Mouse (Mus musculus): ENCODE data around the gene N4bp3. TPM values are rescaled to one million over a fixed set of nuclear protein-coding genes. Genes with fewer than 3 reads are reported as not detected.
"Not testable (repeated sequence)": the region's sequence is repeated elsewhere in the genome, so short reads cannot be mapped to it uniquely, and the experiment has no call there.

The N4bp3 gene
- polyA plus RNA-seq, 1 experiment from 2014 or later, result 4.9 TPM

DNA sequence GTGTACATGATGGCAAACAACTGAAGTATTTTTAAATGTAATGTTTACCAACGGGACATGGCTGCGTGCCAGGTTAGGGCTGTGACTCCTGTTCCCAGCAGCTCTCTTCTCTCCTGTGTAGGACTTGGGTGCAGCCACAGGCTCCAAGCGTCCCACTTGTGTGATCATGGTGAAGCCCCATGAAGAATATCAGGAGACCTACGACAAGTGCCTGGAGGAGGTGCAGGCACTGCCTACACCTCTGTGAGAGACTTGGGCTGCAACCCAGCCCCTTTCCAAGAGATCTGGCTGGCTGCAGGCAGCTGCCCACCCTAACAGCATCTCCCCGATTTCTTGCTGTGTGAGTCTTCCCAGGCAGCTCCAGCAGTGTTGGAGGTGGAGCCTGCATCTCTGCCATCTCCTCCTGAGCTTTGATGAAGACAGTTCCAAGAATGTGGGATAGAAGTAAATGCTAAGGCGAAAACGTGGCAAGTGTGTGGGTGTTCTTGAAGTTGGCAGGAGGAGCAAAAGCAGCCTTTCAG lies 27.6 kb downstream of the N4bp3 start:
- peaks cover 70% of the 10 kb centered on the region for H3K36me3 ChIP-seq
- 0 out of 2 replicates have a peak overlapping the region, but pooled peaks have one; percentile 0 for H3K9ac ChIP-seq
- no peak overlapping the region for H3K4me3 ChIP-seq
- ATAC-seq, result no peak
- no peak overlapping the region for H3K27ac ChIP-seq
- peaks cover 52% of the 10 kb centered on the region for H3K4me1 ChIP-seq
- 76% methylated on average over 7 of the region's 7 CpGs for whole genome bisulfite sequencing (ENCODE audit: insufficient replicate concordance)
- H3K4me2 ChIP-seq, result no peak overlapping the region
- no peaks in the 10 kb centered on the region for H3K27me3 ChIP-seq (replicated peaks)
- no peaks in the 10 kb centered on the region for H3K9me3 ChIP-seq (replicated peaks)

DNA sequence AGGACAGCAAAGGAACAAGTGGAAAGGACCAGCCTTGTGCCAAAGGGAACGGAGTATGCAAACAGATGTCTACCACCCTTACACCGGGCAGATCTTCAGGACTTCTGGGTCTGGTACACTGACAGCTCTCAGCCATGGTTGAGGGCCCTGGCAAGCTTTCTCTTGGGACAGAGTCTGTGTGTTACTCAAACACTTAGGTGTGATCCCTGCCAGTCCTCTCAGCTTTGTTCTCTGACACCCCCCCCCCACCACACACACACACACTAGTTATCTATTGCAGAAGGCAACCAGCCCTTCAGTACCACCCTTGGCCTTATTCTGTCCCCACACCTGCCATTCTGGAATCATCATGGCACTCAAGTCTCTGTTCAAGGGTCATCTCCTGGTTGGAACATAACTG lies 28.9 kb downstream of the N4bp3 start:
- Histone ChIP-seq H3K4me2 (peak overlapping the region; percentile 83), H3K4me1 (peaks cover 58% of the 10 kb centered on the region), H3K9ac (peak overlapping the region; percentile 79), H3K36me3 (peaks cover 57% of the 10 kb centered on the region), H3K4me3 (peak overlapping the region; percentile 79; the same call in 1 of the 2 replicates), H3K27ac (no peak overlapping the region), H3K9me3 (replicated peaks) (no peaks in the 10 kb centered on the region), H3K27me3 (replicated peaks) (no peaks in the 10 kb centered on the region)
- 87% methylated on average over 2 of the region's 2 CpGs for WGBS (ENCODE audit: insufficient replicate concordance)
- no peak for ATAC-seq

- peak overlapping the region; percentile 83 for H3K4me2 ChIP-seq
- peak overlapping the region; percentile 79 for H3K9ac ChIP-seq
- H3K27me3 ChIP-seq (replicated peaks), result no peaks in the 10 kb centered on the region
- peaks cover 61% of the 10 kb centered on the region for H3K4me1 ChIP-seq
- under 1% methylated on average over 11 of the region's 11 CpGs for WGBS (ENCODE audit: insufficient replicate concordance)
- H3K9me3 ChIP-seq (replicated peaks), result no peaks in the 10 kb centered on the region
- ATAC-seq, result no peak
- peak overlapping the region; percentile 79 for H3K4me3 ChIP-seq
- H3K27ac ChIP-seq, result peak overlapping the region; percentile 61
- H3K36me3 ChIP-seq, result peaks cover 40% of the 10 kb centered on the region
Measured at GRCm38 (mm10) chr11:51620084-51620483, 30.6 kb downstream of the N4bp3 start.

DNA sequence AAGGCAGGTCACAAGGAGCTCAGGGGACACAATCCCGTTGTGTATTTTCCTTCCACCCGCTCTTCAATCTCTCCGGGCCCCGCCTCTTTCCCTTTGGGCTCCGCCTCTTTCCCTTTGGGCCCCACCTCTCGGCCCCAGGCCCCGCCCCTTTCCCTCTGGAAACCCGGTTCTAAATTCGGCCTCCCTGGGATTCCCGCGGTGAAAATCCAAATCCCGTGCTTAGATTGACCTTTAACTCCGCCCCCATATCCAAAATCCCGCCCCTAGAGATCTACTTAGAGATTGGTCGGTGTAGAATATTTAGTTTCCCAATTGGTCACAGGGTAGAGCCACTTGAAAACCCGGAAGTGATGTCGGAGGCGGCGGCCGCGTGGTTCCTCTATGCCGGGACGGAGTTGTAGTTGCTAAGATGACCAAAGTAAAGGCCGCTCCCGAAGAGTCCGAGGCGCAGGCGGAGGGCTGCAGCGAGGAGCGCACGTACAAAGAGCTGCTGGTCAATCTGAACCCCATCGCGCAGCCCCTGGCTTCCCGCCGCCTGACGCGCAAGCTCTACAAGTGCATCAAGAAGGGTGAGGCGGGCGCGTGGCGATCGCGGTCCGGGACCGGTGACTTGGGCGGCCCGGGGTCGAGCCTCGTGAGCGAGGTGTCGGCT lies 31.1 kb downstream of the N4bp3 start, which contains the start of gene Nhp2:
TSS of gene Nhp2 (plus strand) at position 327 of the 652 bp plus-strand sequence.
- ATAC-seq, result peak; percentile 82
- Histone ChIP-seq H3K9me3 (replicated peaks) (no peaks in the 10 kb centered on the region), H3K27ac (peak within 1 kb of the TSS; percentile 61), H3K36me3 (peaks cover 35% of the 10 kb centered on the region), H3K27me3 (replicated peaks) (no peaks in the 10 kb centered on the region), H3K9ac (peak within 1 kb of the TSS; percentile 79), H3K4me3 (peak within 1 kb of the TSS; percentile 79), H3K4me2 (peak within 1 kb of the TSS; percentile 83), H3K4me1 (peaks cover 61% of the 10 kb centered on the region)
- WGBS (ENCODE audit: insufficient replicate concordance), result under 1% methylated on average over 51 of the region's 51 CpGs

GRCm38 (mm10) chr11:51618894-51619408 lies 31.7 kb downstream of the N4bp3 start:
- Histone ChIP-seq H3K4me1 (peaks cover 60% of the 10 kb centered on the region), H3K27ac (peak overlapping the region; percentile 61; the same call in 1 of the 2 replicates), H3K9ac (peak overlapping the region; percentile 42), H3K27me3 (replicated peaks) (no peaks in the 10 kb centered on the region), H3K36me3 (peaks cover 29% of the 10 kb centered on the region), H3K4me3 (peak overlapping the region; percentile 79), H3K9me3 (replicated peaks) (no peaks in the 10 kb centered on the region), H3K4me2 (peak overlapping the region; percentile 83)
- 33% methylated on average over 8 of the region's 8 CpGs for WGBS (ENCODE audit: insufficient replicate concordance)
- ATAC-seq, result no peak

DNA sequence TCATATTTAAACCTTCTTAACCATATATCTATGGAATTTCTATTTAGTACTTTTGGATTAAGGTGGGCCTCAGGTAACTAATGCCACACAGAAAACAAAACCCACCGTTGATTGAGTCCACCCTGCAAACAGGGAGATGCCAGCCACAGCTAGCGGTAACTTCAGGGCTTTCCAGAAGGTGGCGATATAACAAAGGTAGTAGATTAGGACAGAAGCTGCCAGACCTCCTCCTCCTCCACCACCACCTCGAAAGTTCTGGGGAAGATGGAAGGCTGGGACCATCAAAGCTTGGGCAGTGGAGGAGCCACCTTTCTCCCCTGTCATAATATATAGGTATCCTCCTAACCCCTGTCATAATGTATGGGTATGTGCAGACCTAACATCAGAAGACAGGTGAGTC lies 32.9 kb downstream of the N4bp3 start:
- WGBS (ENCODE audit: insufficient replicate concordance), result 1% methylated on average over 4 of the region's 4 CpGs
- no peak overlapping the region for H3K9ac ChIP-seq
- no peak overlapping the region for H3K27ac ChIP-seq
- no peaks in the 10 kb centered on the region for H3K9me3 ChIP-seq (replicated peaks)
- no peak overlapping the region for H3K4me2 ChIP-seq
- H3K4me3 ChIP-seq, result no peak overlapping the region
- H3K4me1 ChIP-seq, result peaks cover 60% of the 10 kb centered on the region
- ATAC-seq, result no peak
- H3K36me3 ChIP-seq, result peaks cover 16% of the 10 kb centered on the region
- no peaks in the 10 kb centered on the region for H3K27me3 ChIP-seq (replicated peaks)

GRCm38 (mm10) chr11:51616113-51616512 lies 34.5 kb downstream of the N4bp3 start:
- H3K27me3 ChIP-seq (replicated peaks); H3K9me3 ChIP-seq (replicated peaks); H3K36me3 ChIP-seq; ATAC-seq: not testable (repeated sequence)
- H3K4me3 ChIP-seq, result peak overlapping the region; percentile 57
- peak overlapping the region; percentile 80 for H3K4me2 ChIP-seq
- 81% methylated on average over 7 of the region's 7 CpGs for WGBS (ENCODE audit: insufficient replicate concordance)
- peak overlapping the region; percentile 77 for H3K9ac ChIP-seq
- peak overlapping the region; percentile 91 for H3K27ac ChIP-seq
- H3K4me1 ChIP-seq, result peaks cover 54% of the 10 kb centered on the region

DNA sequence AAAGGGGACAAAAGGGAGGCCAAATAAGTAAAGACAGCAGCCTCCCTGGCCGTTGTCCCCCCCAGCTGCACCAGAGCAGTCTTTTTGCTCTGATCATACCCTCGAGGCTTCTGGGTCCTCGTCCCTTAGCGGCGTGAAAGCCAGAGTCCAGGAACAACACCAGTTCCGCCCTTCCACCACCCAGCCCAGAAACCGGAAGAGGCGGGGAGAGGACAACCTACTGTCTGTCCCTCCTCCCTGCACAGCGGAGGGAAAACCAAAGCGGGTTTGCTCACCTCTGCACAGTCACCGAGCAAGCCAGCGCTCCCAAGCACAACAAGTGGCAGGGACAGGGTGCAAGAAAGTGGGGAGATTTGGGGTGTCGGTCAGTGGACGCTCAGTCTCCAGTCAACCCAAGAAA lies 35.0 kb downstream of the N4bp3 start:
- Histone ChIP-seq H3K36me3 (no peaks in the 10 kb centered on the region), H3K4me1 (peaks cover 49% of the 10 kb centered on the region), H3K4me2 (peak overlapping the region; percentile 80), H3K9me3 (replicated peaks) (no peaks in the 10 kb centered on the region), H3K27me3 (replicated peaks) (no peaks in the 10 kb centered on the region), H3K4me3 (peak overlapping the region; percentile 57), H3K9ac (peak overlapping the region; percentile 77), H3K27ac (peak overlapping the region; percentile 91)
- WGBS (ENCODE audit: insufficient replicate concordance), result 2% methylated on average over 14 of the region's 14 CpGs
- ATAC-seq, result peak; percentile 88

- peak overlapping the region; percentile 57 for H3K4me3 ChIP-seq
- 30% methylated on average over 7 of the region's 7 CpGs for WGBS (ENCODE audit: insufficient replicate concordance)
- H3K27me3 ChIP-seq (replicated peaks), result no peaks in the 10 kb centered on the region
- peak overlapping the region; percentile 80 for H3K4me2 ChIP-seq
- H3K36me3 ChIP-seq, result no peaks in the 10 kb centered on the region
- H3K9me3 ChIP-seq (replicated peaks), result no peaks in the 10 kb centered on the region
- peaks cover 49% of the 10 kb centered on the region for H3K4me1 ChIP-seq
- peak overlapping the region; percentile 91 for H3K27ac ChIP-seq
- H3K9ac ChIP-seq, result peak overlapping the region; percentile 77
- ATAC-seq, result no peak
Measured at GRCm38 (mm10) chr11:51615129-51615528, 35.5 kb downstream of the N4bp3 start.

- Histone ChIP-seq H3K4me2 (no peak overlapping the region), H3K36me3 (no peaks in the 10 kb centered on the region), H3K9me3 (replicated peaks) (no peaks in the 10 kb centered on the region), H3K4me3 (no peak overlapping the region), H3K4me1 (peaks cover 58% of the 10 kb centered on the region), H3K27me3 (replicated peaks) (no peaks in the 10 kb centered on the region), H3K27ac (no peak overlapping the region), H3K9ac (no peak overlapping the region)
- 83% methylated on average over 8 of the region's 8 CpGs for WGBS (ENCODE audit: insufficient replicate concordance)
- no peak for ATAC-seq
Measured at GRCm38 (mm10) chr11:51614256-51614655, 36.4 kb downstream of the N4bp3 start.

DNA sequence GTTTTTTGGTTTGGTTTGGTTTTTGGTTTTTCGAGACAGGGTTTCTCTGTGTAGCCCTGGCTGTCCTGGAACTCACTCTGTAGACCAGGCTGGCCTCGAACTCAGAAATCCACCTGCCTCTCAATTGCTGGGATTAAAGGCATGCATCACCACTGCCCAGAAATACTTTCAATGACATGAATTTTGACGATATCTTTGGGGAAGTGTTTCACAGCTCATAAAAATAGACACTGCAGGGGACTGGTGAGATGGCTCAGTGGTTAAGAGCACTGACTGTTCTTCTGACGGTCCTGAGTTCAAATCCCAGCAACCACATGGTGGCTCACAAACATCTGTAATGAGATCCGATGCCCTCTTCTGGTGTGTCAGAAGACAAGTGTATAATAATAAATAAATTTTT lies 40.7 kb downstream of the N4bp3 start:
- H3K4me1 ChIP-seq, result peaks cover 59% of the 10 kb centered on the region
- 48% methylated on average over 5 of the region's 5 CpGs for WGBS (ENCODE audit: insufficient replicate concordance)
- not testable (repeated sequence) for H3K27me3 ChIP-seq (replicated peaks); H3K4me3 ChIP-seq; ATAC-seq; H3K9ac ChIP-seq; H3K36me3 ChIP-seq; H3K9me3 ChIP-seq (replicated peaks)
- peak overlapping the region; percentile 96 for H3K27ac ChIP-seq
- H3K4me2 ChIP-seq, result peak overlapping the region; percentile 56

GRCm38 (mm10) chr11:51609266-51609909 lies 41.3 kb downstream of the N4bp3 start:
- H3K9ac ChIP-seq, result peak overlapping the region; percentile 43
- peak overlapping the region; percentile 96 for H3K27ac ChIP-seq
- ATAC-seq, result peak; percentile 60
- no peaks in the 10 kb centered on the region for H3K9me3 ChIP-seq (replicated peaks)
- H3K4me1 ChIP-seq, result peaks cover 59% of the 10 kb centered on the region
- H3K27me3 ChIP-seq (replicated peaks), result no peaks in the 10 kb centered on the region
- 11% methylated on average over 3 of the region's 3 CpGs for WGBS (ENCODE audit: insufficient replicate concordance)
- H3K4me2 ChIP-seq, result peak overlapping the region; percentile 56
- peaks cover 13% of the 10 kb centered on the region for H3K36me3 ChIP-seq
- peak overlapping the region; percentile 12 for H3K4me3 ChIP-seq

All from liver, embryonic 12.5 days (tissue).